Mouse (Mus musculus) kidney, adult 2 months (tissue): Measurements from ENCODE around the gene Snrnp48. TPM values are rescaled to one million over a fixed set of nuclear protein-coding genes. Genes with fewer than 3 reads are reported as not detected.
A peak's percentile ranks its signal among the peaks of the same experiment; 100 is the strongest.

Experiments
- DNase-seq: peaks from one replicate; pipeline ENCODE4 v3.0.0; 2021
- H3K27ac ChIP-seq: fragments of 200-500 bp; 2 replicates; pipeline ENCODE4 v1.5.1; 2012; ENCODE audit warnings: low read depth, low read length, control low read depth, inconsistent platforms; ENCODE audit not compliant: insufficient read depth
- H3K27me3 ChIP-seq: fragments of 200-500 bp; replicated peaks from 2 replicates; pipeline ENCODE4 v1.6.1; 2012; ENCODE audit warnings: mild to moderate bottlenecking, moderate library complexity, low read length, inconsistent platforms; ENCODE audit not compliant: control insufficient read depth, insufficient read depth
- H3K36me3 ChIP-seq: fragments of 200-500 bp; 2 replicates; pipeline ENCODE4 v1.6.1; 2012; ENCODE audit warnings: mild to moderate bottlenecking, moderate library complexity, low read length, inconsistent platforms; ENCODE audit not compliant: control insufficient read depth, insufficient read depth
- H3K4me1 ChIP-seq: fragments of 200-500 bp; 2 replicates; pipeline ENCODE4 v1.6.1; 2011; ENCODE audit warnings: low read length; ENCODE audit not compliant: control insufficient read depth, insufficient read depth
- H3K4me3 ChIP-seq: fragments of 200-500 bp; 2 replicates; pipeline ENCODE4 v1.5.1; 2011; ENCODE audit warnings: mild to moderate bottlenecking, low read depth, low read length, control low read depth; ENCODE audit not compliant: insufficient read depth
- CTCF ChIP-seq: fragments of 200-500 bp; conservative IDR thresholded peaks from 2 replicates; pipeline ENCODE4 v1.5.1; 2011; ENCODE audit warnings: low read depth, mild to moderate bottlenecking, control low read depth, low read length, moderate library complexity, mixed read lengths; ENCODE audit not compliant: insufficient read depth, insufficient read length
- POLR2A ChIP-seq: fragments of 200-500 bp; IDR thresholded peaks from one replicate; pipeline ENCODE4 v1.6.1; 2011; ENCODE audit warnings: low read depth, low read length, control low read depth
- WGBS: fragments of 180-500 bp; shearing (Covaris S2); methylation state at CpG from one replicate; pipeline ENCODE4 v1.1.7; 2018; 5-methylcytosine and 5-hydroxymethylcytosine counted together
- polyA plus RNA-seq: library from polyadenylated mRNA; depleted of rRNA; stranded (reverse); fragments of >200 nt; gene quantifications from 2 replicates; pipeline ENCODE4 v1.2.3, GENCODE M21; 2012; rRNA removed

The Snrnp48 gene
- polyA plus RNA-seq, result 18.8 and 21.1 TPM in 2 replicates

GRCm38 (mm10) chr13:38204702-38205482 is at the start of gene Snrnp48:
Gene Snrnp48 (plus strand): TSS chr13:38204938.
- Histone ChIP-seq H3K4me1 (peaks cover 3% of the 10 kb centered on the region), H3K27me3 (no peaks in the 10 kb centered on the region), H3K4me3 (peak within 1 kb of the TSS; percentile 90), H3K36me3 (no peaks in the 10 kb centered on the region), H3K27ac (peak within 1 kb of the TSS; percentile 65; the same call in 1 of the 2 replicates)
- under 1% methylated on average over 59 of the region's 59 CpGs for WGBS
- DNase-seq, result peak; percentile 94
- TF ChIP-seq CTCF (no peak), POLR2A (peak; percentile 75)

GRCm38 (mm10) chr13:38155523-38155922 is 49.2 kb upstream of the Snrnp48 start:
- Histone ChIP-seq H3K4me3 (no peak overlapping the region), H3K36me3 (no peaks in the 10 kb centered on the region), H3K27ac (no peak overlapping the region), H3K4me1 (no peaks in the 10 kb centered on the region; the same call in 1 of the 2 replicates), H3K27me3 (no peaks in the 10 kb centered on the region; the same call in 1 of the 2 replicates)
- TF ChIP-seq POLR2A (no peak), CTCF (no peak)
- DNase-seq, result no peak
- 46% methylated on average over 2 of the region's 2 CpGs for WGBS

- TF ChIP-seq POLR2A, result no peak
- no peak for TF ChIP-seq CTCF
- Histone ChIP-seq H3K27me3 (no peaks in the 10 kb centered on the region; the same call in 1 of the 2 replicates), H3K27ac (no peak overlapping the region), H3K4me3 (no peak overlapping the region), H3K4me1 (no peaks in the 10 kb centered on the region), H3K36me3 (no peaks in the 10 kb centered on the region)
- 40% methylated on average over 6 of the region's 6 CpGs for WGBS
- DNase-seq, result no peak
Measured at GRCm38 (mm10) chr13:38157635-38158034, 47.1 kb upstream of the Snrnp48 start.

- Histone ChIP-seq H3K4me1 (no peaks in the 10 kb centered on the region), H3K4me3 (no peak overlapping the region), H3K27ac (no peak overlapping the region), H3K27me3 (no peaks in the 10 kb centered on the region; the same call in 1 of the 2 replicates), H3K36me3 (no peaks in the 10 kb centered on the region)
- TF ChIP-seq CTCF (no peak), POLR2A (no peak)
- whole genome bisulfite sequencing, result 78% methylated on average over 2 of the region's 2 CpGs
- DNase-seq, result no peak
Measured at GRCm38 (mm10) chr13:38162002-38162401, 42.7 kb upstream of the Snrnp48 start.

- TF ChIP-seq CTCF (no peak), POLR2A (no peak)
- DNase-seq, result no peak
- no peak overlapping the region for H3K4me3 ChIP-seq
- H3K27ac ChIP-seq, result no peak overlapping the region
- H3K36me3 ChIP-seq, result no peaks in the 10 kb centered on the region
- WGBS, result 40% methylated on average over 11 of the region's 11 CpGs
- no peaks in the 10 kb centered on the region; the same call in 1 of the 2 replicates for H3K27me3 ChIP-seq
- no peaks in the 10 kb centered on the region for H3K4me1 ChIP-seq
Measured at GRCm38 (mm10) chr13:38162668-38163067, 42.1 kb upstream of the Snrnp48 start.

- DNase-seq, result no peak
- 82% methylated on average over 11 of the region's 11 CpGs for WGBS
- Histone ChIP-seq H3K4me3 (no peak overlapping the region), H3K36me3 (no peaks in the 10 kb centered on the region), H3K27ac (no peak overlapping the region), H3K4me1 (no peaks in the 10 kb centered on the region), H3K27me3 (no peaks in the 10 kb centered on the region)
- no peak for TF ChIP-seq POLR2A
- no peak for TF ChIP-seq CTCF
Measured at GRCm38 (mm10) chr13:38164932-38165331, 39.8 kb upstream of the Snrnp48 start.

GRCm38 (mm10) chr13:38167056-38167455 is 37.7 kb upstream of the Snrnp48 start:
- no peak overlapping the region for H3K27ac ChIP-seq
- H3K36me3 ChIP-seq, result no peaks in the 10 kb centered on the region
- 93% methylated on average over 3 of the region's 3 CpGs for WGBS
- no peak for DNase-seq
- H3K4me3 ChIP-seq, result no peak overlapping the region
- H3K4me1 ChIP-seq, result no peaks in the 10 kb centered on the region
- H3K27me3 ChIP-seq, result no peaks in the 10 kb centered on the region
- TF ChIP-seq CTCF (no peak), POLR2A (no peak)
